Comparison of ENCODE assay signal across 8 mouse cellular contexts in genomic region chr3:103904705-103905104, GRCm38 (mm10). TPM values are rescaled to one million over a fixed set of nuclear protein-coding genes. Genes with fewer than 3 reads are reported as not detected.
DNase-seq lines count a peak whose midpoint lies in the region; ATAC-seq and TF ChIP-seq lines count a peak whose summit lies in the region.

No protein-coding gene starts in this region.

- WGBS in embryonic facial prominence, embryonic 11.5 days, result 90% methylated on average over 1 of the region's 1 CpGs
- 78% methylated on average over 1 of the region's 1 CpGs for WGBS in embryonic facial prominence, embryonic 10.5 days
- WGBS in lung, adult 2 months, result 78% methylated on average over 1 of the region's 1 CpGs

- no peak for TF ChIP-seq POLR2A in lung, adult 2 months (IDR thresholded peaks at IDR 0.05; ENCODE audit: borderline replicate concordance, extremely low read depth, low read depth, low read length)

- H3K36me3 ChIP-seq in embryonic facial prominence, embryonic 11.5 days (replicated peaks; ENCODE audit: control insufficient read depth, insufficient read depth, low read depth, low read length), result no peaks in the 10 kb centered on the region
- H3K36me3 ChIP-seq in embryonic facial prominence, embryonic 10.5 days (replicated peaks), result no peaks in the 10 kb centered on the region

- H3K9ac ChIP-seq in embryonic facial prominence, embryonic 11.5 days (replicated peaks; ENCODE audit: low read length), result no peak overlapping the region

- H3K27ac ChIP-seq in embryonic facial prominence, embryonic 11.5 days (replicated peaks; ENCODE audit: low read depth, low read length), result no peak overlapping the region
- H3K27ac ChIP-seq in embryonic facial prominence, embryonic 10.5 days (replicated peaks), result no peak overlapping the region

- H3K9me3 ChIP-seq in embryonic facial prominence, embryonic 11.5 days (replicated peaks; ENCODE audit: control insufficient read depth, low read length), result no peaks in the 10 kb centered on the region
- H3K9me3 ChIP-seq in embryonic facial prominence, embryonic 10.5 days, result no peaks in the 10 kb centered on the region

- no peaks in the 10 kb centered on the region for H3K27me3 ChIP-seq in embryonic facial prominence, embryonic 11.5 days (ENCODE audit: control insufficient read depth, insufficient read depth, low read length)
- no peaks in the 10 kb centered on the region for H3K27me3 ChIP-seq in embryonic facial prominence, embryonic 10.5 days (replicated peaks; ENCODE audit: low read depth, poor library complexity, severe bottlenecking)

- DNase-seq in embryonic facial prominence, embryonic 11.5 days (ENCODE audit: low spot score), result peak; percentile 21
- DNase-seq in embryonic facial prominence, embryonic 10.5 days (ENCODE audit: low spot score), result no peak
- peak; percentile 35 for DNase-seq in thymus, postnatal 14 days
- no peak for DNase-seq in thymus, adult 18-20 months
- DNase-seq in cerebellum, postnatal 25 days, result peak; percentile 74 to 84
- DNase-seq in lung, adult 2 months, result peak; percentile 32
- no peak for DNase-seq in ovary, adult 18-20 months (ENCODE audit: low spot score)
- no peak for DNase-seq in frontal cortex, adult 2 months (ENCODE audit: extremely low spot score in 1 of 2, low spot score in 1 of 2)

- no peaks in the 10 kb centered on the region for H3K4me1 ChIP-seq in embryonic facial prominence, embryonic 11.5 days (ENCODE audit: control insufficient read depth, insufficient read depth, low read length)
- no peaks in the 10 kb centered on the region for H3K4me1 ChIP-seq in embryonic facial prominence, embryonic 10.5 days
- H3K4me1 ChIP-seq in lung, adult 2 months (ENCODE audit: control insufficient read depth, insufficient read depth, low read length), result no peaks in the 10 kb centered on the region

- H3K4me2 ChIP-seq in embryonic facial prominence, embryonic 11.5 days (ENCODE audit: low read depth, low read length), result no peak overlapping the region

- TF ChIP-seq CTCF in lung, adult 2 months (IDR thresholded peaks at IDR 0.05; ENCODE audit: insufficient read depth, low read length), result peak; percentile 62

- no peak for ATAC-seq in embryonic facial prominence, embryonic 11.5 days (replicated peaks; ENCODE audit: insufficient number of reproducible peaks, low FRiP score, low TSS enrichment, low read depth)

- no peak overlapping the region for H3K4me3 ChIP-seq in embryonic facial prominence, embryonic 11.5 days (ENCODE audit: low read depth, low read length)
- no peak overlapping the region for H3K4me3 ChIP-seq in embryonic facial prominence, embryonic 10.5 days
- H3K4me3 ChIP-seq in lung, adult 2 months (replicated peaks; ENCODE audit: extremely low read depth, low read depth, low read length), result no peak overlapping the region

RNA-seq across cellular contexts. Expression of gene Rsbn1, which starts 9.2 kb away (rescaled TPM):
- polyA plus RNA-seq in embryonic facial prominence, embryonic 11.5 days (2014; fragmentation: Nextera tagmentation; extraction: Ambion mirVana), result 19.5 and 20.6 TPM in 2 replicates
- 14.4 TPM in 2 replicates for polyA plus RNA-seq in embryonic facial prominence, embryonic 10.5 days (2016; fragmentation: Nextera tagmentation; extraction: Ambion mirVana)
- polyA plus RNA-seq in lung, adult 2 months (2012; rRNA removed), result 4.3 and 4.9 TPM in 2 replicates
- polyA plus RNA-seq in frontal cortex, adult 2 months (2012; rRNA removed), result 12.8 and 12.9 TPM in 2 replicates

RNA-seq across cellular contexts. Expression of gene Ptpn22, which starts 45.1 kb away (rescaled TPM):
- 0.28 and 0.43 TPM in 2 replicates for polyA plus RNA-seq in embryonic facial prominence, embryonic 11.5 days (2014; fragmentation: Nextera tagmentation; extraction: Ambion mirVana)
- 0.11 and 0.33 TPM in 2 replicates for polyA plus RNA-seq in embryonic facial prominence, embryonic 10.5 days (2016; fragmentation: Nextera tagmentation; extraction: Ambion mirVana)
- polyA plus RNA-seq in lung, adult 2 months (2012; rRNA removed), result 2.5 and 2.7 TPM in 2 replicates
- 0.92 and 1.1 TPM in 2 replicates for polyA plus RNA-seq in frontal cortex, adult 2 months (2012; rRNA removed)

Comparison
In these comparisons a context has a peak if more than half of its experiments do, and no peak if none do; other contexts are left out.
1. DNase-seq: peak in embryonic facial prominence, embryonic 11.5 days (single experiment), thymus, postnatal 14 days (single experiment), cerebellum, postnatal 25 days (2 of 2) and lung, adult 2 months (single experiment); none in embryonic facial prominence, embryonic 10.5 days (single experiment), thymus, adult 18-20 months (0 of 2), ovary, adult 18-20 months (single experiment) and frontal cortex, adult 2 months (0 of 2).